Comparison of ENCODE assay signal across 8 mouse cellular contexts in genomic region chr7:63758240-63758826, GRCm38 (mm10).
DNase-seq lines count a peak whose midpoint lies in the region; ATAC-seq lines count a peak whose summit lies in the region.

No protein-coding gene starts in this region.

- ATAC-seq in kidney, embryonic 16.5 days (ENCODE audit: low FRiP score, low TSS enrichment) = no peak
- no peak for ATAC-seq in embryonic facial prominence, embryonic 15.5 days (ENCODE audit: insufficient number of reproducible peaks, low FRiP score, low TSS enrichment, low read depth)
- ATAC-seq in intestine, embryonic 16.5 days = no peak
- peak; percentile 78 for ATAC-seq in neural tube, embryonic 13.5 days (ENCODE audit: low read depth)

- peak overlapping the region; percentile 46 for H3K4me3 ChIP-seq in kidney, embryonic 16.5 days (ENCODE audit: low read length)
- peak overlapping the region; percentile 42 for H3K4me3 ChIP-seq in embryonic facial prominence, embryonic 15.5 days (replicated peaks)
- H3K4me3 ChIP-seq in intestine, embryonic 16.5 days (ENCODE audit: low read length) = peak overlapping the region; percentile 47
- peak overlapping the region; percentile 49 for H3K4me3 ChIP-seq in neural tube, embryonic 13.5 days

- no peak overlapping the region for H3K27ac ChIP-seq in kidney, embryonic 16.5 days (ENCODE audit: low read length)
- no peak overlapping the region for H3K27ac ChIP-seq in embryonic facial prominence, embryonic 15.5 days (replicated peaks)
- no peak overlapping the region for H3K27ac ChIP-seq in intestine, embryonic 16.5 days (ENCODE audit: low read length)
- no peak overlapping the region; the same call in 1 of the 2 replicates for H3K27ac ChIP-seq in neural tube, embryonic 13.5 days (replicated peaks)

- under 1% methylated on average over 95 of the region's 97 CpGs for WGBS in kidney, embryonic 16.5 days
- WGBS in embryonic facial prominence, embryonic 15.5 days = under 1% methylated on average over 97 of the region's 97 CpGs
- under 1% methylated on average over 90 of the region's 97 CpGs for WGBS in intestine, embryonic 16.5 days
- WGBS in neural tube, embryonic 13.5 days = 1% methylated on average over 75 of the region's 97 CpGs

- no peak for DNase-seq in kidney, adult 9 months
- DNase-seq in R1 (ENCODE audit: low read depth, low spot score) = peak; percentile 52
- DNase-seq in T-cell, adult 2 months (ENCODE audit: low spot score) = no peak
- no peak for DNase-seq in lung, postnatal 25 days (ENCODE audit: low spot score)

- H3K27me3 ChIP-seq in kidney, embryonic 16.5 days (ENCODE audit: insufficient read depth, low read length) = peaks cover 88% of the 10 kb centered on the region
- peaks cover 85% of the 10 kb centered on the region for H3K27me3 ChIP-seq in embryonic facial prominence, embryonic 15.5 days
- peaks cover 74% of the 10 kb centered on the region for H3K27me3 ChIP-seq in intestine, embryonic 16.5 days (replicated peaks; ENCODE audit: control insufficient read depth, insufficient read depth, low read length)
- H3K27me3 ChIP-seq in neural tube, embryonic 13.5 days = peaks cover 84% of the 10 kb centered on the region

- H3K36me3 ChIP-seq in kidney, embryonic 16.5 days (ENCODE audit: insufficient read depth, low read length) = no peaks in the 10 kb centered on the region
- no peaks in the 10 kb centered on the region for H3K36me3 ChIP-seq in embryonic facial prominence, embryonic 15.5 days
- no peaks in the 10 kb centered on the region for H3K36me3 ChIP-seq in intestine, embryonic 16.5 days (ENCODE audit: control insufficient read depth, insufficient read depth, low read length)
- no peaks in the 10 kb centered on the region for H3K36me3 ChIP-seq in neural tube, embryonic 13.5 days

- H3K9ac ChIP-seq in kidney, embryonic 16.5 days (replicated peaks; ENCODE audit: low read length) = 0 out of 2 replicates have a peak overlapping the region, but pooled peaks have one; percentile 8
- H3K9ac ChIP-seq in embryonic facial prominence, embryonic 15.5 days = no peak overlapping the region
- H3K9ac ChIP-seq in intestine, embryonic 16.5 days (ENCODE audit: low read depth, low read length) = no peak overlapping the region
- H3K9ac ChIP-seq in neural tube, embryonic 13.5 days = peak overlapping the region; percentile 66

- peak overlapping the region; percentile 62 for H3K4me2 ChIP-seq in kidney, embryonic 16.5 days (replicated peaks; ENCODE audit: low read depth, low read length)
- peak overlapping the region; percentile 76 for H3K4me2 ChIP-seq in embryonic facial prominence, embryonic 15.5 days (replicated peaks)
- H3K4me2 ChIP-seq in intestine, embryonic 16.5 days (ENCODE audit: low read depth, low read length) = peak overlapping the region; percentile 77
- H3K4me2 ChIP-seq in neural tube, embryonic 13.5 days = peak overlapping the region; percentile 73

- peaks cover 22% of the 10 kb centered on the region for H3K4me1 ChIP-seq in kidney, embryonic 16.5 days (ENCODE audit: insufficient read depth, low read length)
- H3K4me1 ChIP-seq in embryonic facial prominence, embryonic 15.5 days = peaks cover 48% of the 10 kb centered on the region
- peaks cover 11% of the 10 kb centered on the region; the same call in 1 of the 2 replicates for H3K4me1 ChIP-seq in intestine, embryonic 16.5 days (ENCODE audit: control insufficient read depth, insufficient read depth, low read length)
- H3K4me1 ChIP-seq in neural tube, embryonic 13.5 days (replicated peaks) = peaks cover 44% of the 10 kb centered on the region

- H3K9me3 ChIP-seq in kidney, embryonic 16.5 days (ENCODE audit: low read length) = no peaks in the 10 kb centered on the region
- no peaks in the 10 kb centered on the region for H3K9me3 ChIP-seq in embryonic facial prominence, embryonic 15.5 days (replicated peaks)
- H3K9me3 ChIP-seq in intestine, embryonic 16.5 days (ENCODE audit: control insufficient read depth, low read length) = no peaks in the 10 kb centered on the region
- no peaks in the 10 kb centered on the region for H3K9me3 ChIP-seq in neural tube, embryonic 13.5 days

Comparison
In these comparisons a context has a peak if more than half of its experiments do, and no peak if none do; other contexts are left out.
1. H3K9ac ChIP-seq: peak in kidney, embryonic 16.5 days (single experiment) and neural tube, embryonic 13.5 days (single experiment); none in embryonic facial prominence, embryonic 15.5 days (single experiment) and intestine, embryonic 16.5 days (single experiment).
2. Peak in every context shown above with its lines, with median percentiles within 50 percentile points of each other: H3K4me2 ChIP-seq and H3K4me3 ChIP-seq.